Mouse (Mus musculus) gastrocnemius, adult 8-10 months (tissue): ENCODE data around the gene Atp6v0a2. TPM values are rescaled to one million over a fixed set of nuclear protein-coding genes. Genes with fewer than 3 reads are reported as not detected.

Source experiments
- DNase-seq, 2 experiments: peaks; one replicate each; pipeline ENCODE4 v3.0.0; 2022; ENCODE audit warnings: low spot score in 2 of 2
- total RNA-seq, 4 experiments: library from RNA; stranded (reverse); gene quantifications; 2 replicates each; pipeline ENCODE4 v1.2.4; 2022

Atp6v0a2 gene
- total RNA-seq, 4 experiments from 2014 or later, result 29.1 to 38.6 (median 32.5) TPM

DNA sequence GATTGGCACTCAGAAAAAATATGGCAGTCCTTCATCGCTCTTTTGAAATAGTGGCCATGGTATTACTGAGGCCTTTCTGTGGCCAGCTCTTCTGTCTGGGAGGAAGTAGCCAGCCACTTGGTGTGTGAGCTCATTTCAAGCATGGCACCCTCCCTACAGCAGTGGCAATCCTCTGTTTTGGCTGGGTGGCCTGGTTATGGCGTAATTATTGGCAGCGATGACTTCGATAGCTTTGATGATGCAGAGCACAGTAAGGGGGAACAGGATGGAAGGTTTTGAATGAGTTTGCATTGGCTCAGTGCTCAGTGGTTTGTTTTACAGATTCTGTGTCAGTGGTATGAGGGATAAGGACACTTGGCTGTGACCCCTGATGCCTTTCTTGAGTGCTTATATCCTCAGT lies 8.3 kb downstream of the Atp6v0a2 start:
- DNase-seq, result no peak

DNA sequence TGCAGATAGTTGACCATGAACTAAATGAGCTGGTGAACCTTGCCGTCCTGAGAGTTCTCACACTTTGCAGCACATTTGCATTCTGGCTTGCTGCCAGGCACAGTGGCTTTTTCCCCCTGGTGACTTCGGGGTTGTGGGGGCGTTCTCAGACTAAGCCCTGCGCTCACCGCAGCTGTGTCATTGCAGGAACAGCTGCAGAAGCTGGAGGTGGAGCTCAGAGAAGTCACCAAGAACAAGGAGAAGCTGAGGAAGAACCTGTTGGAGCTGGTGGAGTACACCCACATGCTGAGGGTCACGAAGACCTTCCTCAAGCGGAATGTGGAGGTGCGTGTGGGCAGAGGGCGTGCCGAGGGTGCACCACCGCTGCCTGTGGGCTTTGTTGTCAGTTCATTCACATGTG lies 8.9 kb downstream of the Atp6v0a2 start:
- no peak for DNase-seq

DNA sequence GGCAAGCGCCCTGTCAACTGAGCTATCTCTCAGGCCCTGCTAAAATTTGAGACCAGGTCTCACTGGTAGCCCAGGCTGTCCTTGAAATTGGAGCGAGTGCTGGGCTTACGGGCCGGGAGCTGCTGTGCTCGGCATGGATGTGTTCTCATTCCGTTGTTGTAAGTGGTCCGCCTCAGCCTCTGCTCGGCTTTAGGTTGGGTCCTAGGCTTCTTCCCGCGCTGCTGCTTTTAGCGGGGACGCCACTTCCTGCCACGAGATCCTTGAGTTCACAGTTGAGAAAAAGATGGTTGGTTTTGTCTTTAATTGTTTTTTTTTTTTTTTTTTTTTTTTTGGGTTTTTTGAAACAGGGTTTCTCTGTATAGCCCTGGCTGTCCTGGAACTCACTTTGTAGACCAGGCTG lies 9.5 kb downstream of the Atp6v0a2 start:
- DNase-seq, result no peak

DNA sequence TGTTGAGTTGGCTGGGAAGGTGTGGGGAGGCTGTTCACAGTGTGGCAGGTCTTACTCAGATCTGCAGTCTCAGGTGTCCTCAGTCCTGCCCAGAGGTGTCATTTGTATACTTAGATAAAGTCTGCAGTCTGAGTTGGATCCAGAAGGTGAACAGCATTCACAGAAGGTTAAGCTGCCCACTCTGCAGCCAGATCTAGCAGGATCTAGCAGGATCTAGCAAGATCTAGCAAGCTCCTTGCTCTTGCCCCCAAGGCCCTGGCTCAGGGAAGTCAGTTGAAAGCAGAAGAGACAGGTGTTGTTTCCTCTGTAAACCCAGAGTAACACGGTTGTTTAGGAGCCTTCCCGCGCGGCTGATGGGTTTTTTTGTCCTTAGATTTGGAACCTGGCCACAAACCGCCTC lies 85.4 kb downstream of the Atp6v0a2 start:
- no peak for DNase-seq

DNA sequence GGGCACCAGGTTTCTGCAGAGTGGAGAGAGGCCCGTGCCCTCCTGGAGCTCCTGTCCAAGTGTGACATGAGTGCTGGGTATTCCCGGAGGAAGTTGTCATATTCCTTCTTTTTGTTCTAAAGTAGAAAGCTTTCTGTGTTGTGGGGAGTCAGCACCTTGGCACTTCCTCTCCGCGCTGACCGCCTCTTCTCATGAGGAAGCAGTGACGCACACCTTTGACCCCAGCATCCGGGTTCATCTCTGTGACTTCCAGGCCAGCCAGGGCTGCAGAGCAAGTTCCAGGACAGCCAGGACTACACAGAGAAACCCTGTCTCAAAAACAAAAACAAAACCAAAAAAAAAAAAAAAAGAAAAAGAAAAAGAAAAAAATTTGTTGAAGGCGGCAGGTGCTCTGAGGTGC lies 86.8 kb downstream of the Atp6v0a2 start:
- no peak for DNase-seq

DNA sequence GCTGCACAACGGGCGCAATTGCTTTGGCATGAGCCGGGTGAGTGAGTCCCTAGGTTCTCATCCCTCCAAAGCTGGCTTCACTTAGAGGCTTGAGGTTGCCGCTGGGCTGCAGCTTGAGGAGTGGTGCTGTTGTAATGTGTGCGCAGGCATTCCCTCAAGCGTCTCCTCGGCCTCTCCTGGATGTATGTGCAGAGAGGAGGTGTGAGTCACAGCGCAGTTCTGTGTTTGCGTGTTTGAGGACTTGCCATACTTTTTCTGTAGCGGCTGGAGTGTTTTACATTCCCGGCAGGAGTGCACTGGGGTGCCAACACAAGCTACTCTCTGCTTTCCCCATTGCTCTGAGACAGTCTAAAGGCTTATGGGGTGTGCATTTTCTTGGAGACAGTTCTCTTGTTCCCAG lies 89.6 kb downstream of the Atp6v0a2 start:
- no peak for DNase-seq

DNA sequence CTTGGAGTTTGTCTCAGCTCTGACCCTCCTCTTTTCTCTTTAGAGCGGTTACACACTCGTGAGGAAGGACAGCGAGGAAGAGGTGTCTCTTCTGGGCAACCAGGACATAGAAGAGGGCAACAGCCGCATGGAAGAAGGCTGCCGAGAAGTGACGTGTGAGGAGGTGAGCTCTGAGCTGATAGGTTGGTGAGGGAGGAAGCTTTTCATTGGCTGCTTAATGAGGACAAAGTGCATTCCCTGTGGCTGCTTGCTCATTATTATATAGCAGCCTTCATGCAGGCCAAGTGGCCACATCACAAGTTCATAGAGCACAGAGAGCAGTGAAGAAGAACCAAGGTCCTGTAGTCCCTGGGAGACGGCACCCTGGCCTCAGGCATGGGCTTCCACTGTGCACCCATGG lies 90.0 kb downstream of the Atp6v0a2 start:
- no peak for DNase-seq

DNA sequence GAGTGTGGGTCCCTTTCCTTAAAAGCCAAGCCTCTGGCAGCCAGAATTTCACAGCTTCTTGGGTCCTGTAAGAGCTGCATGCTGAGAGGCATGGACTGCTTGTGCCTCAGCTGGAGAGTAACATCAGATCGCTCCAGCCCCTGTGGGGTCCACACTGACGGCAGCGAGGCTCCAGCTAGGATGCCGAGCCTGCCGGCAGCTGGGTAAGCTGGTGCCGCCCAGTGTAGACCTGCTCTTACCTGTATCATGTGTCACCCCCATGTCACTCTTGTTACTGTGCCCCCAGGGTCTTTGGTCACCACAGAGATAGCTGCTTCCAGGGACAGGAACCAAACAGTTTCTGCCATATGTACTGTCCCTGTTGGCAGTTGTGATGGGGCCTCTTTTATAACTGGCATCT lies 94.7 kb downstream of the Atp6v0a2 start:
- DNase-seq, result no peak

DNA sequence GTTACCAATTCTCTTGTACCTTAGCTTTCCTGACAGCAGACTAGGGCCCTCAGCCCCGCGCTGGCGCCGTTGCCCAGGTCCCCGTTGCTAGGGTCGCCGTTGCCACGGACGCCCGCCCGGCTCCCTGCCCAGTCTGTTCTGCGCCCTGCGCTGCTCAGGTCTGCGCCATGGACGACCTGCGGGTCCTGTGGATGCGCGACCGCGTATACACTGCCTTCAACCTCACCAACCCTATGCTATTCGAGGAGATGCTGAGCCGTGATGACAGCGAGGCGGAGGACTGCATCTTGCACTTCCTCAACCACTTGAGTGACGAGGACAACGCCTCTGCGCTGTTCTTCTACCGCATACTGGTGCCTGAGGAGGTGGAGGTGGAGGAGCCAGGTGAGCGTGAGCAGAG lies 96.6 kb downstream of the Atp6v0a2 start, which contains the start of gene Dnah10:
TSS of gene Dnah10 (plus strand) at position 89 of the 400 bp plus-strand sequence.
- DNase-seq, result no peak

DNA sequence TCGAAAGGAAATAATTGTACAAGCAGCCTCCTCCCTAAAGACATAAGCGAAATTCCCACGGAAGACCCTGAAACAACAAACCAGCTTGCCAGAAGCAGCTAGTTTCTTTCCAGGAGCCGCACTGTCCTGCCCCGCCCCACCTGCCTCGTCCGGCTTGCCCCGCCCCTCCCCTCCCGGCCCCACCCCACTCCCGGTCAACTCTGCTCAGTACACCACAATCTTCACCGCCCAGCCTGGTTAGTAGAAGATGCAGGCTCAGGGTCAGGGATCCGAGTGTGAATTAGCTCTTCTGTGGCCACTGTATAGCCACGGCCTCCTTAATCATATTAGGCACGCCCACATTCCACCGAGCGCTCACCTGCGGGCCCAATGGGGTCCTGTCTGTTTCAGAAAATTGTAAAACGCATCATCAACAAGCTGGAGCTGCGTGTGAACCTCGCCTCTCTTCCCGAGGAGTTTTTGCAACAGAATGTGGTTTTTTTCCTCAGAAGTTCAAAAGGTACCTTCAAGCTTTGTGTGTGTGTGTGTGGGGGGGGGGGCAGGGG lies 101.4 kb downstream of the Atp6v0a2 start:
- DNase-seq, result no peak

DNA sequence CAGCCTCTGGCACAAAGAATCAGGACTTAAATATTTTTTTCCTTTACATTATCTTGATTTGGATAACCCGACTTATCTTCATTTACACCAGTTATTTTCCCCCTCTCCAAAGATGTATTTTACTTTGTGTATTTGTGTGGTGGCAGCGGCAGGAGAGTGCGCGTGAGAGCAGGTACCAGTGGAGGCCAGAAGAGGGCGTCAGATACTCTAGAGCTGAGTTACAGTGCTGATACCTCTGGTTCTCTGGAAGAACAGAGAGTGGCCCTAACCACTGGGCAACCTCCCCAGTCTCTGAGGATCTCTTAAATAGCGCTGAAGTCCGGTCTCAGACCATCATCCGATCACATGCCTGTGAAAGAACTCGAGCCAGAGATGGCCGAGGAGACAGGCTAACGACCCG lies 105.6 kb downstream of the Atp6v0a2 start:
- DNase-seq, result no peak

DNA sequence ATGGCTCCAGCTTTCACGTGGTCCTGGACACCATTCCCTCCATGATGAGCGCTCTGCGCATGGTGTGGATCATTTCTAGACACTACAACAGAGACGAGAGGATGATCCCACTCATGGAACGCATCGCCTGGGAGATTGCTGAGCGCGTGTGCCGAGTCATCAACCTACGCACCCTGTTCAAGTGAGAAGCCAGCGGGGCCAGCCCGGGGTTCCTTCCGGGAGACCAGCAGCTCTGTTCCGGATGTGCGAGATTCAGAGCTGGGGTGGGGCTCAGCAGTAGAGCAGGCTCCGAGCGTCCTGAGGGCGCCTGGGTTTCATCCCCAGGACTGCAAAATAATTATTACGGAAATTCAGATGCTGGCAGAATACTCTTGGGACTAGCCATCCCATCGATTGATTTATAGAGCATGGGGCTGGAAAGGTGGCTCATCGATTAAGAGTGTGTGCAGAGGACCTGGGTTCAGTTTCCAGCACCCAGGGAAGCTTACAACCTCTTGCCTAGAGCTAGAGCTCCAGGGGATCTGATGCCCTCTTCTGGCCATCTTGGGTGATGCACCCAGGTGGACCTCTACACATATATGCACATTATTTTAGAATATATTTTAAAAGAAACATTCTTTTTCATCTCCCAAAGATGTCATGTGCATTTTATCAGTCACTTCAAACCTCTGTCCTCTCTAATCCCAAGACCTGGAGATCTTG lies 113.7 kb downstream of the Atp6v0a2 start:
- no peak for DNase-seq

DNA sequence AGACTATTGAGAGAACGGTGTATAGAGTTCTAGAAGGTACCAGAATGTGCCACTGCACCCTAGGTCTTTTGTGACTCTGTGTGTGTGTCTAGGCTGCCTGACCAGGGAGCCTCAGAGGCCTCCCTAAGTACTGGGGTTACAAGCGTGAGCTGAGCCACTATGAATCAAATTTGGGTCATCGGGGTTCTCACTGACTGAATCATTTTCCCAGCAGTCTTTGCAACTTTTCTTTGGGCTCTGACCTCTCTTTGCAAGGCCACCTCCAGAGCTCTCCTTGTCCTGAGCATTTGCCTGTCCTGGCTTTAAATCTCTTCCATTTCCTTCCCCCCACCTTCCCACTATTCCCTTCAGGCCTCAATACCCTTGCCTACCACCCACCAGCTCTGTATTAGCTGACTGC lies 115.5 kb downstream of the Atp6v0a2 start:
- DNase-seq, result no peak

DNA sequence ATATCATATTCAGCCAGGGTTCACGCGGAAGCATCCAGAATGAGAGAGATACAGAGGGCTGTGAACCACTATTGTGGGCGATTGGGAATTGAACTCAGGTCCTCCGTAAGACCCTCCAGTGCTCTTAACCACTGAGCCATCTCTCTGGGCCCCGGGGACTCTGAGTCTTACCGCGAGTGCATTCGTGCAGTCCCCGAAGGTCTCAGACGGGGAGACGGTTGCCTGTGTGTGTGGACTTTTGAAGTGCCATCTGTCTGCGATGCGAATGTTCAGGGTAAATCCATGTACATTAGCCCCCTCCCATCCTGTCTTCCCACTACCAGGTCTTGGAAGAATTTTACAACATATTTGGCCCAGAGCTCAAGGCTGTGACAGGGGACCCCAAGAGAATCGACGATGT lies 117.8 kb downstream of the Atp6v0a2 start:
- no peak for DNase-seq

DNA sequence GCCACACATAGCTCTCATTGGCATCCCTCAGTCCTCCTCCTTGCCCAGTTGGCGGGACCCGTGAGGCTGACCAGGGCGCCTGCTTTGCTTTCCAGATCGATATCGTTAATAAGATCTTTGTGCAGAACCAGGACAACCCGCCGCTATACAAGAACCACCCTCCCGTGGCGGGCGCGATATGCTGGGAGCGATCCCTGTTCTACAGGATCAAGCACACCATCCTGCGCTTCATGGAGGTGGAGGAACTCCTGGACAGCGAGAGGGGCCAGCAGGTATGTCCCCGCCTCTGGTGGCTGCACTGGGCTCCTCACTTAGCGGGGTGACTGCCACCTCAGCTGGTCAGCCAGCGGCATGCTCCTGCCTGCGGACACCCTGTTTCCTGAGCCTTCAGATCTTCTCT lies 119.9 kb downstream of the Atp6v0a2 start:
- DNase-seq, result no peak

DNA sequence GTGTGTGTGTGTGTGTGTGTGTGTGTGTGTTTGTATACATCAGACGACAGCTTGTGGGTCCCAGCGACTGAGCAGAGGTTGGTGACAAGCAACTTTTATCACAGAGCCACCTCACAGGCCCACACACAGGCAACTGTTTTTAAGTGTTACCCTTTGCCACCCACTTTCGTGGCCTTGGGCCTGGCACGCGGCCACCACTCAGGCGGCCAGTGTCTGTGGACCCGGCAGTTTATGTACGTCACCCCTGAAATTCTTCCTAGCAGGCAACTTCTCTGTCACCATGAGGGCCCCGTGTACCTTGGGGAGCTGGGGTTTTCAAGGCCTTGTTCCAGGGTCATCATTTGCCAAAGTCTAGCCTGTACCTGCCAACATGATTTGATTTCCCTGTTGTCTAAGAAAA lies 123.3 kb downstream of the Atp6v0a2 start:
- DNase-seq, result no peak

DNA sequence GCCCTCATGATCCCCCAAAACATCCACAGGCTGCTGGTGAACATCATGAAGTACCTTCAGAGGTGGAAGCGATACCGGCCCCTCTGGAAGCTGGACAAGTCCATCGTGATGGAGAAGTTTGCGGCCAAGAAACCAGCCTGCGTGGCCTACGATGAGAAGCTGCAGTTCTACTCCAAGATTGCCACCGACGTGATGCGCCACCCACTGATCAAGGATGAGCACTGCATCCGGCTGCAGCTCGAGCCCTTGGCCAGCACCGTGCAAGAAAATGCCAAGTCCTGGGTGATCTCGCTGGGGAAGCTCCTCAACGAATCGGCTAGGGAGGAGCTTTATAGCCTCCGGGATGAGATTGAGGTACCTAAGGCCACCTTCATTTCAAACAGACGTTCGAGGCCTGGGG lies 132.6 kb downstream of the Atp6v0a2 start:
- no peak for DNase-seq

DNA sequence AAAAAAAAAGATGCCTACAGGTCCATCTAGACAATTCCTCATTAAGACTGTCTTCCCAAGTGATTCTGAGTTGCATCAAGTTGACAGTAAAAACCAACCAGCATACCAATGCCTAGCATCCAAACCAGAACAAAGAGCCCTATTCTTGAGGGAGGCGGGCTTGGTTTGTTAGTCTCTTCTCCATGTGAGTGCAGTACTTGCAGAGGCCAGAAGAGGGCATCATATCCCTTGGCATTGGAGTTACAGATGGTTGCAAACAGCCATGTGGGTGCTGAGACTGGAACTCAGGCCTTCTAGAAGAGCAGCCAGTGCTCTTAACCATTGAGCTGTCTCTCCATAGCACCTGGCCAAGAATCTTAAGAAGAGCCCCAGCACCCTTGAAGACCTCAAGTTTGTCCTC lies 133.4 kb downstream of the Atp6v0a2 start:
- no peak for DNase-seq

Other genes with a start within 250 kb of the Atp6v0a2 start
- gene Sbno1, start 202.6 kb upstream of the Atp6v0a2 start, total RNA-seq, result 10 to 100 TPM; 41.8 to 53.6 (median 48.2) TPM
- gene Kmt5a, start 188.6 kb upstream of the Atp6v0a2 start, total RNA-seq, result 100 to 1,000 TPM; 217 to 342 (median 227) TPM
- 1 to 10 TPM; 3.2 to 5.1 (median 4.2) TPM for gene Rilpl2, start 150.2 kb upstream of the Atp6v0a2 start, total RNA-seq
- gene Snrnp35, start 145.4 kb upstream of the Atp6v0a2 start, total RNA-seq, result 10 to 100 TPM; 19.8 to 27.9 (median 25.2) TPM
- 100 to 1,000 TPM; 208 to 326 (median 241) TPM for gene Rilpl1, start 97.2 kb upstream of the Atp6v0a2 start, total RNA-seq
- gene Tmed2, start 87.9 kb upstream of the Atp6v0a2 start, total RNA-seq, result 100 to 1,000 TPM; 149 to 173 (median 155) TPM
- 1 to 10 TPM; 3.8 to 8.0 (median 4.9) TPM for gene Ddx55, start 75.7 kb upstream of the Atp6v0a2 start, total RNA-seq
- gene Eif2b1, start 49.4 kb upstream of the Atp6v0a2 start, total RNA-seq, result 10 to 100 TPM; 33.3 to 42.9 (median 38.7) TPM
- gene Gtf2h3, start 49.4 kb upstream of the Atp6v0a2 start, total RNA-seq, result 10 to 100 TPM; 12.7 to 18.5 (median 16.5) TPM
- under 1 TPM in 3 of 4 experiments, not detected in 1; 0.02 to 0.05 (median 0.02) TPM for gene Dnah10, start 96.5 kb downstream of the Atp6v0a2 start, total RNA-seq
- under 1 TPM; 0.24 to 0.51 (median 0.42) TPM for gene Ccdc92, start 233.8 kb downstream of the Atp6v0a2 start, total RNA-seq
- gene Zfp664, start 234.1 kb downstream of the Atp6v0a2 start, total RNA-seq, result 10 to 100 TPM; 14.6 to 19.9 (median 16.3) TPM